Mouse (Mus musculus) ES-Bruce4 (cell line): ENCODE data around the gene Lck.

ENCODE experiments used
- CTCF ChIP-seq: IDR thresholded peaks from one replicate; pipeline ENCODE4 v1.8.1; 2011; ENCODE audit warnings: low read depth, low read length
- EP300 ChIP-seq: IDR thresholded peaks from 2 replicates; pipeline ENCODE4 v1.6.1; 2011; ENCODE audit warnings: low read depth, low read length; ENCODE audit not compliant: insufficient read depth

GRCm38 (mm10) chr4:129502901-129503444 lies 70.5 kb downstream of the Lck start:
- TF ChIP-seq EP300 = peak; percentile 79
- no peak for TF ChIP-seq CTCF
